Mouse (Mus musculus) gastrocnemius, postnatal 4 days (tissue): Measurements from ENCODE around the gene Cfap52. TPM values are rescaled to one million over a fixed set of nuclear protein-coding genes. Genes with fewer than 3 reads are reported as not detected.

ENCODE experiments used
- DNase-seq, 2 experiments: peaks; one replicate each; pipeline ENCODE4 v3.0.0; 2021 to 2022; ENCODE audit warnings: low spot score in 2 of 2, mixed read lengths in 2 of 2
- long read RNA-seq, 2 experiments: library from polyadenylated mRNA; stranded (forward); transcript quantifications; one replicate each; pipeline ENCODE4 v2.0.0; 2021
- total RNA-seq, 2 experiments: library from RNA; stranded (reverse); gene quantifications; 2 replicates each; pipeline ENCODE4 v1.2.3; 2021

Cfap52 gene
- 1 to 10 TPM; 4.7 to 5.2 TPM for total RNA-seq
- long read RNA-seq, experiment 1, partial matches to known transcripts = 3 of 4 reads
- long read RNA-seq, experiment 1, other reads (novel, unspliced or antisense) = 1 of 4 reads
- long read RNA-seq, experiment 2 = 0 reads

DNA sequence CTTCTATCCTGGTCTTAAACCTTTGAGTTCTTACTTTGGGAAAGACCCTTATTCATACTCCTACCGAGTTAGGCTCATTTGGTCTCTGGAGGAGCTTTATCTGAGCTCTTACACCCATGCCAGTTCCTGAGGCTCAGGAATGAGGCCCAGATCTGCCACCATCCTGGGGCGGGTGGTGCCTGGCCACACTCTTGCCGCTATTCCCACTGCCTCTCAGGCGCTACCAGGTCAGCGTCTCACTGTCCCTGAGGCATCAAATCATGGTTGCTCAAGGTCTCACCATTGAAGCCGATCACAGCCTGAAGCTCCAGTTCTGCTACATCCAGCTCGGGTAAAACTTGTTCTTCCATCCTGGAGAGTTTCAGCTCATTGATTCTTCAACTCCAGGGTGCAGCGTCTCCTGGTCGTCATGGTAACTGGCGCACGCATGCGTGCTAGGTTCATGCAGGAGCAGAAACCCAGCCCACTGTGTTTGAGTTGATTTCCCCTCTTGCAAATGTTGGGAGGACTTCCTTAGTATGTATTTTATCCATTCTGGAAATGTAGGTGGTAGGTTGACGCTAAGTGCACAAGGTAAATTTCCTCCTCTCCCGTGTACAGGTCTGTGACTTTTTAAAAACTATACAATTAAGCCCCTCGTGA, at the start of gene Cfap52:
Gene Cfap52, minus strand, starts transcription at position 410 of the 642 bp plus-strand sequence.
- DNase-seq = peak; percentile 68 to 82

DNA sequence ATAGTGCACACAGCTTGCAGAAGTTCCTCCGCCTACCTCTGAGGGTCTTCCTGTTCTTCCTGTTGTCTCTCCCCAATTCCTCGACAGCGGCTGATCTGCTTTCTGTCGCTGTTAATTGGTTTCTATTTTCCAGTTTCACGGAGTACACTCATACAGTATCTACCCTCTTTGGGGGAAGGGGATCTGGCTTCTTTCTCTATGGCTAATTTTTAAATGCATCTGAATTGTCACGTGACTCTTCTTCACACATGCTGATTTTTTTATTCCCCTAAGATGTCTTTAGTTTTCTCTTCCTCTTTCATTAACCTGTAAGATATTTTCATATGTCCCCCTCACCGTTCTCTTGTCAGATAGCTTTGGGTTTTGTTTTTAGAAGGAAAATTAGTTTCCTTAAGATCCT, 46.8 kb upstream of the Cfap52 start:
- no peak for DNase-seq

DNA sequence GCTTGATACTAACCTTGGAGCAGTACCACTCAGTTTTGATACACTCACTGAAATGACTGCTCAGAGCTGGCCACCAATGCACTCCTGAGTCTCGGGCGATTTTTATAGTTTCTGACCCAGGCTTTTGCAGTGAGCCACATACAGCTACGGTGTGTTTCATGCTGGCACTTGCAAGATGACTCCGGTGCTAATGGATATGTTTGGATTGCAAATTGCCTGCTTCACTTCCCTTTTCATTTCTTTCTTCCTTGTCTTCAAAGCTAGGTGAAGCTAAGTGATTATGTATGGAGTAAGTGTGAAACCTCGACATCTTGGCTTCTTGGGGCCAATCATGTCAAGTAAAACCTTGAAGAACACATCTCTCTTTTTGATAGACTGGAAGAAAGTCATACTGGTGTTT, 43.9 kb upstream of the Cfap52 start:
- DNase-seq = no peak

DNA sequence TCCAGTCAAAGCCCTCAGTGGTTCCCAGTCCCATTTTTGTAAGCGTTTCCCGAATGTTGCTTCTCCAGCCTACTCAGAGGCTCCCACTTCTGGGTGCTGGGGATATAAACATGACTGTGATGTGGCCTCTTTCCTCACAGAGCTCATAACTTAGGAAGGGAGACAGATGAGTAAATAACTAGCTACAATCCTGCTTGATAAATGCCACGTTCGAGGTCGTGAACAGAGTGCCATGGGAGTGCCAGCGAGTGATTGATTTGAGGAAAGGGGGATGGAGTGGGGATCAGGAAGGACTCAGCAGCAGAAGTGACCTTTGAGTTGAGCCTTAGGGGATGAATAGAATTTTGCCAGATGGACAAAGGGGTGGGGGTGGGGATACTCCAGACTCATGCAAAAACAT, 42.2 kb upstream of the Cfap52 start:
- no peak for DNase-seq

DNA sequence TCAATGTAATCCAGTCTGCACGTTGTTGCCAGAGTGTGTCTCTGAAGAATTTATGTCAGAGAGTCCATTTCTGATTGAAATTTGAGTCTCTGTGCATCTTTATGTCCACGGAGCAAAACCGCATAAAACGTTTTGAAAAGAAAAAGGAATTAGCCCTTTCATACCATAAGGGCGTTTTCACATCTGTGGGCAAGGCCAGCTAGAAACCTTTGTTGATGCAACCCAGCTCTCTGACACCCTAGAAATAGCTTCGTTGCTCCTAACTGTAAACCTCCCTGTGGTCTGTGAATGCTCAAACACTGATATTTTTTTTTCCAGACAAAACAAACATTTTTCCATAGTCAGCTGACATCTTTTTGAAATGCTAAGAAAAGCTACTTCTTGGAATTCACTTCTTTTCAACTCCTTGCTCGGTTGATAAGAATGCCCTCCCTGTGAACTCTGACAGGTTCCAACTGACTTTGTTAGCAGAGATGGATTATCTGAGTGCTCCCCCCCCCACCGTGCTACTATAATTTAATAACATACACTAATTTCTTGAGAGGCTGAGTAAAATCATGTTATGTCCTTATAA, 40.9 kb upstream of the Cfap52 start:
- no peak for DNase-seq

DNA sequence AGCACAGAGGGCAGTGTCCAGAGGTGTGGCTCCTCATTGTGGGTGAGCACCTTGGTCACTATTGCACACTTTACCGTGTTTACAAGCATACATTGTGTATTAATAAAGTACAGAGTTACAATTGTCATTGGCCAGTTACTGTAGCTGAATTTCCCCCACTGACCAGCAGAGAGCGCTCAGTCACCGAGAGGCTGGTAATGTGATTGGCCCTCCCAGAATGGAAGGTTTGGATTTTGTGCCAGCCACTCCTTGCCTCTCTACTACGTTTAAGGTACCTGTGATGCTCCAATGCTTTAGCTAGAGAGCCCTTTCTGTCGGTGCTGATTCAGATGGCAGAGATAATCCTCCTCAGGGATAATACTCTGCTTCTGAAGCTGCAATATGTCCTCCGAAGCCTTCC, 38.7 kb upstream of the Cfap52 start:
- DNase-seq = peak; percentile 52 to 66

DNA sequence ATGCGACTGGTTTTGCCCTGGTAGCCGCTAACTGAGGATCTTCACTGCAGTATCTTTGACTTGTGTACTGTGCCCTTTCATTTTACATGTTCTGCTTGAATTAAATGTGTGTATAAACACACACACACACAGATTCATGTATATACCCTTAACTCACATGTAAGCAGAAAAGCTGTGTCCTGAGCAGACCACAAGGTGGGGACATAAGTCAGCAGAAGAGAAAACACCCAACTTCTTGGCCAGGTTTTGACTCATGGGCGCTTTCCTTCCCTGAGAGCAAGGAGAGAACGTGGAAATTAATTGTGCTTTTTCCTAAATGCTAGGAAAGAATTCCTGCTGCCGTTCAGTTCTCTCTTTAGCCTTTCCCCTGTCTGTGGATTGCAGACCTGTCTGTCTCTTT, 34.2 kb upstream of the Cfap52 start:
- DNase-seq = no peak

DNA sequence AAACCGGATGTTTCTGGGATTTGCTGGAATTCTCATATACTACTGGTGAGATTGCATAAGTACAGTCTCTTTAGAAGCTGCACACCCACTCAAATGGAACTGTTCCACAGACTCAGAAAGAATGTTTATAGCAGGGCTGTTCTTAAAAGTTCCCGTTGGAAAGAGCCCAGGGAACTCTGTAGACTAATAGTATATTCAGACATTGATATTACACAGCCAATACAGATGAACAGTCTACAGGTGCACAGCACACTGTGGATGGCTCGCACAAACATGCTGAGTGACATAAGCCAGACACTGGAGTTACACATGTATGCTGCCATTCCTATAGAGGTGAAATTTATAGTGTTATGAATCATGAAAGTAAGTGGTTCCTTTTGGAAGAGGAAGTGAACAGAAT, 33.5 kb upstream of the Cfap52 start:
- DNase-seq = no peak

DNA sequence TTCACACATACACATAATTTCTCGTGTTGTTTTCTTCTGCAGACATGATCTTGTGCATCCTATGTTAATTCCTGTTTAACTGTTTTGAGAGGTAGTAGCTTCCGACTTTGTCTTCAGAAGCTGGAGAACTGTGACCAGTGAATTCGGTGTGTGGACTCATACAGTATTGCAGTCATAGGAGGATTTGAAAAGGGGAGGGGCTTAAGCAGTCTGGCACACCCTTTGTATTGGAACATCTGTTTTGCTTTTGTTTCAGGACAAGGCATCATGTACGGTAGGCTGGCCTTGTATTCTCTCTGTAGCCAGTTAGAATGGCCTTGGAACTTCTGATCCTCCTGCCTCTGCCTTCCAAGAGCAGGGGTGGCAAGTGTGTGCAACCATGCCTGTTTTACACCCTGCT, 30.5 kb upstream of the Cfap52 start:
- DNase-seq = no peak

DNA sequence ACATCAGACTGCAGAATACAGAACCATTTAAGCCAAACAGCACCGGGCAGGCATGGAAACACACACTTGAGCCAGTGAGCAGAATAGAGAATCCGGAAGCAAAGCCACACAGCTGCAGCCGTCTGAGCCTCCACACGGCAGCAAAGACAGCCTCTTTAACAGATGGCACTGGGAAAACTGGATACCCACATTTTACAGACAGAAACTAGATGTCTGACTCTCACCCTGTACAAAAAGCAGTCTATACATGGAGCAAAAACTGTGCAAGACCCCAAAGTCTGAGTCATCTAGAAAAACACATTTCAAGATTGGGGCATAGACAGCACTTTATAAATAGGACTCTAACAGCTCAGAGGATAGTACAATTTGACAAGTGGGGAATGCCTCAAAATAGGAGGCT, 25.8 kb upstream of the Cfap52 start:
- no peak for DNase-seq

DNA sequence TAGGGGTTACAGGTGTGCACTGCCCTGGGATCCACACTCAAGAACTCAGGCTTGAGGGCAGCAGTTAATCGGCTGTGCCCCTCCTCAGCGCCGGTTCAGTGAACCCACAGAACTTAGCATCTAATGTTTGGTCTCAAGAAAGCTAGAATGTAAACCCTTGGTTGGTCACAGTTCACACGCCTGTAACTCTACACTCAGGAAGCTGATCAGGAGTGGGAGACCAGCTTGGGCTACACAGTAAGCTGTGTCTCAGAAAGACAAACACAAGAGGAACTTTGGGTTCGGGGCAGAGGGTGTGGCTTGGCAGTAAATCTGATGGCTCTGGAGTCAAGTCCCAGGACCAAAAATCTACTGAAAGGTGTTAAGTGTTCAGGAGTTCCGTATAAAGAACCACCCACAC, 18.1 kb upstream of the Cfap52 start:
- no peak for DNase-seq

DNA sequence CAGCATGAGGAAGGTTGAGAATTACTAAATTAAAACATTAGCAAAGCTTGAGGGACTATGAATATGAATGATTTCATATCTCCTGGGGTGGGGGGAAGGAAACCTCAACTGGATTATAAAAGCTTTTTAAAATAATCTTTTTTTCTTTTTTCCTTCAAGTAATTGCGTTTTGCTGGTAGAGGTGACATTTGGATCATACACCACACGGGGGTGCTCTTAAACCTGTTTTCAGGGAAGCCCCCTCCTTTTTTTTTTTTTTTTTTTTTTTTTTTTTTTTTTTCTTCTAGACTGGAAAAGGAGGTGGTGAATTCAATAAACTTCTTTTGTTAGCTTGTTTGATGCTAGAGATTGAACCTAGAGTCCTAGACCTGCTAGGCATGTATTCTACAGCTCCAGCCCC, 9.8 kb upstream of the Cfap52 start:
- DNase-seq = peak in 1 of 2 experiments; percentile 27

DNA sequence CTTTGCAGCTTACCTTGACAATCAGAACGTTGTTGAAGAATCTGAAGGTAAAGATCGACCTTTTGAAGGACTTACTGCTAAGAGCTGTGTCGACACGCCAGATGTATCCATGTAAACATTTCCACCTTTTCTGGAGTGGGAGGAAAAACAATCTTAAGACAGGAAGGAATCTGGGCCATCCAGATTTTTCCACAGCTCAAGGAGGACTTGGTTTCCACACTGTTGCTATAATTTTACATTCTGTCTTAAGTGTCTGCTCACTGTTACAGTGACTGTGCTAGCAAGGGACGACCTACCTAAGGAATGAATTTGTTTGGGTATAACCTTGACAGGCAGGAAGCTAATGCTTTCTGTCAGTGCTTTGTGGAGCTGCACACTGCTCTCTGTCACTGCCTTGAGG, 7.8 kb upstream of the Cfap52 start:
- no peak for DNase-seq

DNA sequence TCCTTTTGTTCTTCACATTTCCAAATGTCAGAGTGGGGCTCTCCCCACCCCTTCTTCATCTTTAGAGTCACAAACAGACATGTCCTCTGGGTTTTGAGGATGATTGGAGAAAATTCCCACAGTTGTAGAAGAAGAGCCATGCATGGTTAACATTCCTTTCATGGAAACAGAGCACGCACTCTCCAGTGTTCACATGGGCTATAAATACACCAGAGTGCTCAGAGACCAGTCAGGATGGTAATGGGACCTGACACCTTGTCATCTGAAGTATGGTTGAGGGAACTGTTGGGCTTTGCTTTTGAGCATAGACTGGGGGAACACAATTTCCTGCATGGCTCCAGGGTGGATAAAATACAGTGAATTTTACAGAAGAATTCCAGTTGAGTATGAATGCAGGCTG, 7.2 kb upstream of the Cfap52 start:
- no peak for DNase-seq

DNA sequence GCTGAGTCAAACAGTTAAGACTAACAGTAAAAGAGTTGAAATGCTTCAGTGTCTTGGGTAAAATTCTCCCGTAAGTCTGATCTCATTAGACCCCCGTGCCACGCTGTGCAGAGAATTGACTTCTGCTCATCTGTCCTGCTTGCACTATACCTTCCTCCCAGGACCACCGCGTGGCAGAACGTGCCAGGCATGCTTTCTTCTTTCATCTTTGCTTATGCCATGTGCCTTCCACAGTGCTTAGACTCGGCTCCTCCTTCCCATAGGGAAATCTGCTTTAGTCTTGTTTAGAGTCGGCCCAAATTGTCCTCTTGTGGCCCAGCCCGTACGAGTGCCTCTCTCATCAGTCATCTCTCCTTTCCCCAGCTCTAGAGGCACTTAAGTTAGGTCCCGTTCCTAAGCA, 2.4 kb upstream of the Cfap52 start:
- DNase-seq = no peak

DNA sequence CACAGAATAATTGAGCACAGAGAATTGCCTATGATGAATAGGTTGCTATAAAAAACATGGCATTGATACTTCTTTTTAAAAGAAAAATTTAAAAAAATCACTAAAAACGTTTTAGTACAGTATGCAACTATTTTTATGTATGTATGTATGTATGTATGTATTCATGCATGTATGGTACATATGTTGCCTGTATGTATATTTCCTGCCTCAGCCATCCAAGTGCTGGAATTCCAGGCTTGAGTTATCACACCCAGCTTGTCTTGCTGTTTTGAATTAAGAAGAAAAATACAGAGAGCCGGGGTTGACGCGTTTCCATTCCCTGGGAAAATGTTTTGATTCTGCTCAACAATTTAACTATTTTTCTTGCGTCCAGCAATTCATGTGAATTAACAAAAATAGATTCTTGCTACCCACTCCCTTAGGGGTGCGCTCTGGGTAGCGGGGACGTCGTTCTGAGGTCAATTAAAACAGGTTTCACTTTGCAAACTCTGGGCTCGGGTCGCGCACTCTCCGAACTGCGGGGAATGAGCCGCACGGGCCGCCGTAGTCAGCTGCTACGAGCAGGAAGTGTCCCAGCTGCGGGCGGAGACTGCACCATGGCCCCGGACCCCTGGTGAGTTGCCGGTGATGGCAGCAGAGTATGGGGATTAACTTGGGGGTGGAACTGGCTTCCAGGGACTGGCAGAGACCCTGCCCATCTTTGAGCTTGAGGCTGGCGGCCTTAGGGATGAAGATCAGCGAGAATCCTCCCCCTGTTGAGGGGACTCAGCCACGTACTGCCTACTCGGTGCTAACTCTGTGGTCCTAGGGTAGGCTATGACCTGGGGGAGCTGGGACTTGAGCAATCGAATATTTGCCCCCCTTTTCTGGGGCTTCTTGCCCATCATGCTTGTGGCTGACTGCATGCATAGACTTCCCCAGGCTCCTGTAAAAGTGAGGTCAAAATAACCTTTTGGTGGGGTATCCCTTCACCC, 741 bp upstream of the Cfap52 start, which contains the start of gene Stx8:
Gene Stx8, plus strand, starts transcription at position 289 of the 974 bp plus-strand sequence.
- DNase-seq = peak; percentile 97 to 99

DNA sequence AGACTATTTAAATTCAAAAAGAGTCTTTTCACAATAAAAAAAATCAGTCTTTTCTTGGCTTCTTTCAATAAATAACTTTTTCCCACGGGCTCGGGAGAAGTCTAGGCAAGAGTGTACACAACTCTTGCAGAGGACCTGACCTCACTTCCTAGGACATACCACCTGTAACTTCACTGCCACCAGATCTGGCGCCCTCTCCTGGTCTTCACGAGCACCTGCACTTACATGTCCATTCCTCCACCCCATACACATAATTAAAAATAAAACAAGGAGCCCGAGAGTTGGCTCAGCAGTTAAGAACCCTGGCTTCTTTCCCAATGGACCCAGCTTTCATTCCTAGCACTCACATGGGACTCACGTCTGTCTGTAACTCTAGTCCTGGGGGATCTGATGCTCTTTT, 1.3 kb downstream of the Cfap52 start:
- no peak for DNase-seq

DNA sequence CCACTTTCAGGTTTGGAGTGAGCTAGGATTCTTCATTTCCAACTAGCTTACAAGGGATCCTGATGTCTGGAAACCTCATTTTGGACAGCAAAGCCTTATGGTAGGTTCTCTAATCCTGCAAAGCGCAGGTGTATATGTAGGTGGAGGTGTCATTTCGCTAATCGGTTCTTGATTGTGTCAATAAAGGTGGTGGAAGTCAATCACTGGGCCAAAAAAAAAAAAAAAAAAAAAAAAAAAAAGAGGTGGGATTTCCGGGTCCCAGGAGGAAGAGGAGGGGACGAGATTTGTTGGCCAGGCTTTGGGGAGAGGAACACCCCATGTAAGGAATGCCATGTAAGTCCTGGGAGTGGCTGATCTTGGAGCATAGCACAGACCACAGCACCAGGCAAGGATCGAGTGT, 11.0 kb downstream of the Cfap52 start:
- DNase-seq = no peak

DNA sequence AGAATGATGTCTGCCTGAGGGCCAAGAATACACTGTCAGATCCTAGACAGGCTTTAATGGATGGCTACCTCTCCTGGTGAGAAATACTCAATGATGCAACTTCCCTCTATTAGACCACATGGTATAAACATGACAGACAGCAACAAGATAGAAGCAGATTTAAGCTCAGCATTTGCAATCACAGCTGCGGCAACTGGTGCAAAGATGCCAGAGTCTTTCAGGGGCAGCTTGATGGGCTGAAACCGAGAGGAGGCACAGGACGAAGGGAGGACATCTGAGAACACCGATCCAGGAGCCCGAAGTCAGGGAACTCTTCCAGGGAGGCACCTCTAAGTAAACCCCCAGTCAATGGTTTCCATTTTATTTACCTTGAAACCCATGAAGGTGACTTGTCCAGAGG, 11.8 kb downstream of the Cfap52 start:
- no peak for DNase-seq

DNA sequence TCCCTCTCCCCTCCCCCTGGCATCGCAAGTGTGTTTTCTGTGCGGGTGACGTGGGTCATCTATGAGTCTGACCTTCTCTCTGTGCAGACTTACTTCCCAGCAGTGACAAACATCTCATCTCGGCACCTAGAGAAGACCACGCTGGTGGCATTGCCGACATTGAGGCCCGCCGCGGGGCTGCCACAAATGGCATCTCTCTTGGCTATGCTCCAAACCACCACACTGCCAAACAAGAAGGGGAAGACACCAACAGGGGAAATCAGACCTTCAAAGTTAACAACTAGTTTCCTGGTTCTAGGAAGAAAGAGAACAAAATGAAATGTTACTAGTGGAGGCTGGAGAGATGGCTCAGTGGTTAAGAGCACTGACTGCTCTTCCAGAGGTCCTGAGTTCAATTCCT, 16.0 kb downstream of the Cfap52 start:
- no peak for DNase-seq

DNA sequence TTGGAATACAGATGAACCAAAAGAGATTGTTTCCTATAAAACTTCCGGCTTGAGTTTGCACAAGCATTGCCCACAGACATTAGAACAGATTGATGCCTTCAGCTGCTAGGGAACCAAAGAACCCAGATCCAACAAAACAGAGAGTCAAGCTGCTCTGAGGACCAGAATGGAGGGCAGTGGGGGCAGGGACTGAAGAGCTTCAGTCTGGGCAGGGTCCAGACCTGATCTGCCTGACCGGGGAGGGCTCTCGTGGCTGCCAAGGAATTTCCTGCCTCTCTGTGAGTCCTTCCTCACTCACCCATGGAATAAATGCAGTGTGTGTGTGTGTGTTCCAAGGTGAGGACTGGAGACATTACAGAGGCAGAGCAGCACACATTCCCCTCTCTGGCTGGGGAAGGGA, 17.2 kb downstream of the Cfap52 start:
- DNase-seq = no peak

DNA sequence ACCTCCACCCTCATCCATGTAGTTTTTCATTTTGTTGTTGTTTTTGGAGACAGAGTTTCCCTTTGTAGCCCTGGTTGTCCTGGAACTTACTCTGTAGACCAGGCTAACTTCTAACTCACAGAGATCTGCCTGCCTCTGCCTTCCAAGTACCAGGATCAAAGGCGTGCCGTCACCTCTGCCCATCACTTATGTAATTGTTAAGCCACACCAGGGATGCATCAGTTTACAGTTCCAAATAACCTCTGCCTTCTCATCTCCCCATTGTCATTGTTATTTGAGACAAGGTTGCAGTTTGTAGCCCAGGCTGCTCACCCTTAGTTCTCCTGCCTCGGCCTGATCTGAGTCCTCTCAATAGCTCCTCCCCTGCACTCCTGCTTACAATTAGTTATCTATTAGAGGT, 33.3 kb downstream of the Cfap52 start:
- no peak for DNase-seq
